Mouse (Mus musculus) embryonic facial prominence, embryonic 10.5 days (tissue): Measurements from ENCODE around the gene Pabpn1. TPM values are rescaled to one million over a fixed set of nuclear protein-coding genes. Genes with fewer than 3 reads are reported as not detected.

Experiments
- DNase-seq: peaks from one replicate; pipeline ENCODE4 v3.0.0-alpha.2; 2017; ENCODE audit warnings: low spot score
- H3K27ac ChIP-seq: fragments of 300-500 bp; sonication (generic); replicated peaks from 2 replicates; pipeline ENCODE4 v1.5.1; 2016; ENCODE audit warnings: mild to moderate bottlenecking
- H3K27me3 ChIP-seq: fragments of 300-500 bp; sonication (generic); replicated peaks from 2 replicates; pipeline ENCODE4 v1.6.1; 2016; ENCODE audit warnings: low read depth, mild to moderate bottlenecking; ENCODE audit not compliant: poor library complexity, severe bottlenecking
- H3K36me3 ChIP-seq: fragments of 300-500 bp; sonication (generic); replicated peaks from 2 replicates; pipeline ENCODE4 v1.6.1; 2016; ENCODE audit warnings: mild to moderate bottlenecking, moderate library complexity
- H3K4me1 ChIP-seq: fragments of 300-500 bp; sonication (generic); 2 replicates; pipeline ENCODE4 v1.6.1; 2016
- H3K4me3 ChIP-seq: fragments of 300-500 bp; sonication (generic); 2 replicates; pipeline ENCODE4 v1.5.1; 2016; ENCODE audit warnings: mild to moderate bottlenecking, moderate library complexity
- H3K9me3 ChIP-seq: fragments of 300-500 bp; sonication (generic); 2 replicates; pipeline ENCODE4 v1.6.1; 2016; ENCODE audit warnings: mild to moderate bottlenecking
- WGBS: fragments of 180-500 bp; shearing (Covaris S2); methylation state at CpG from one replicate; pipeline ENCODE4 v1.1.7; 2016; 5-methylcytosine and 5-hydroxymethylcytosine counted together
- polyA plus RNA-seq: library from polyadenylated mRNA; unstranded; fragments of >200 nt; fragmentation: Nextera tagmentation; extraction: Ambion mirVana; gene quantifications from 2 replicates; pipeline ENCODE4 v1.2.1, GENCODE M21; 2016

The Pabpn1 gene
- 173 TPM in 2 replicates for polyA plus RNA-seq

- H3K4me3 ChIP-seq, result peak within 1 kb of the TSS; percentile 97
- peaks cover 25% of the 10 kb centered on the region for H3K4me1 ChIP-seq
- no peaks in the 10 kb centered on the region for H3K27me3 ChIP-seq
- H3K36me3 ChIP-seq, result peaks cover 22% of the 10 kb centered on the region
- peak within 1 kb of the TSS; percentile 100 for H3K27ac ChIP-seq
- WGBS, result 89% methylated on average over 3 of the region's 3 CpGs
- no peak for DNase-seq
- no peaks in the 10 kb centered on the region for H3K9me3 ChIP-seq
Measured at GRCm38 (mm10) chr14:54892200-54892599, at the start of gene Pabpn1. TSS of gene Pabpn1 (plus strand) at chr14:54892500.

- Histone ChIP-seq H3K27ac (no peak overlapping the region), H3K36me3 (no peaks in the 10 kb centered on the region), H3K27me3 (no peaks in the 10 kb centered on the region), H3K4me1 (no peaks in the 10 kb centered on the region), H3K9me3 (no peaks in the 10 kb centered on the region), H3K4me3 (no peak overlapping the region)
- 7% methylated on average over 4 of the region's 4 CpGs for WGBS
- peak; percentile 9 for DNase-seq
Measured at GRCm38 (mm10) chr14:54843461-54843860, 48.8 kb upstream of the Pabpn1 start.

- Histone ChIP-seq H3K27me3 (no peaks in the 10 kb centered on the region), H3K4me1 (no peaks in the 10 kb centered on the region), H3K9me3 (no peaks in the 10 kb centered on the region), H3K36me3 (peaks cover 45% of the 10 kb centered on the region), H3K27ac (no peak overlapping the region), H3K4me3 (no peak overlapping the region)
- DNase-seq, result no peak
- WGBS, result 94% methylated on average over 3 of the region's 3 CpGs
Measured at GRCm38 (mm10) chr14:54855726-54856125, 36.6 kb upstream of the Pabpn1 start.

- Histone ChIP-seq H3K4me1 (no peaks in the 10 kb centered on the region), H3K27ac (no peak overlapping the region), H3K27me3 (no peaks in the 10 kb centered on the region), H3K36me3 (peaks cover 45% of the 10 kb centered on the region), H3K4me3 (no peak overlapping the region), H3K9me3 (no peaks in the 10 kb centered on the region)
- no peak for DNase-seq
- 89% methylated on average over 7 of the region's 7 CpGs for WGBS
Measured at GRCm38 (mm10) chr14:54856703-54857102, 35.6 kb upstream of the Pabpn1 start.

- peaks cover 8% of the 10 kb centered on the region for H3K4me1 ChIP-seq
- no peak for DNase-seq
- H3K27ac ChIP-seq, result no peak overlapping the region
- 92% methylated on average over 9 of the region's 9 CpGs for WGBS
- H3K4me3 ChIP-seq, result no peak overlapping the region
- no peaks in the 10 kb centered on the region for H3K27me3 ChIP-seq
- H3K36me3 ChIP-seq, result peaks cover 45% of the 10 kb centered on the region
- no peaks in the 10 kb centered on the region for H3K9me3 ChIP-seq
Measured at GRCm38 (mm10) chr14:54857891-54858290, 34.4 kb upstream of the Pabpn1 start.

GRCm38 (mm10) chr14:54860511-54860910 lies 31.8 kb upstream of the Pabpn1 start:
- WGBS, result 56% methylated on average over 2 of the region's 2 CpGs
- Histone ChIP-seq H3K36me3 (peaks cover 26% of the 10 kb centered on the region), H3K27me3 (no peaks in the 10 kb centered on the region), H3K4me1 (peaks cover 14% of the 10 kb centered on the region), H3K4me3 (no peak overlapping the region), H3K9me3 (no peaks in the 10 kb centered on the region), H3K27ac (no peak overlapping the region)
- DNase-seq, result peak; percentile 62

- Histone ChIP-seq H3K9me3 (no peaks in the 10 kb centered on the region), H3K4me3 (peak overlapping the region; percentile 95), H3K27me3 (no peaks in the 10 kb centered on the region), H3K27ac (peak overlapping the region; percentile 94), H3K36me3 (no peaks in the 10 kb centered on the region), H3K4me1 (peaks cover 14% of the 10 kb centered on the region)
- under 1% methylated on average over 56 of the region's 56 CpGs for WGBS
- peak; percentile 97 for DNase-seq
Measured at GRCm38 (mm10) chr14:54863501-54864312, 28.6 kb upstream of the Pabpn1 start.

GRCm38 (mm10) chr14:54864313-54865036 lies 27.8 kb upstream of the Pabpn1 start:
- H3K27ac ChIP-seq, result peak overlapping the region; percentile 94
- H3K4me3 ChIP-seq, result peak overlapping the region; percentile 95
- peaks cover 14% of the 10 kb centered on the region for H3K4me1 ChIP-seq
- H3K36me3 ChIP-seq, result no peaks in the 10 kb centered on the region
- WGBS, result 17% methylated on average over 21 of the region's 21 CpGs
- no peak for DNase-seq
- H3K27me3 ChIP-seq, result no peaks in the 10 kb centered on the region
- no peaks in the 10 kb centered on the region for H3K9me3 ChIP-seq

- Histone ChIP-seq H3K9me3 (no peaks in the 10 kb centered on the region), H3K27ac (no peak overlapping the region), H3K36me3 (no peaks in the 10 kb centered on the region), H3K27me3 (no peaks in the 10 kb centered on the region), H3K4me3 (no peak overlapping the region), H3K4me1 (peaks cover 14% of the 10 kb centered on the region)
- 84% methylated on average over 5 of the region's 5 CpGs for WGBS
- DNase-seq, result no peak
Measured at GRCm38 (mm10) chr14:54865626-54866025, 26.7 kb upstream of the Pabpn1 start.

GRCm38 (mm10) chr14:54866268-54866667 lies 26.0 kb upstream of the Pabpn1 start:
- H3K27ac ChIP-seq, result no peak overlapping the region
- no peaks in the 10 kb centered on the region for H3K9me3 ChIP-seq
- 61% methylated on average over 3 of the region's 3 CpGs for WGBS
- no peak overlapping the region for H3K4me3 ChIP-seq
- H3K4me1 ChIP-seq, result peaks cover 14% of the 10 kb centered on the region
- DNase-seq, result no peak
- H3K27me3 ChIP-seq, result no peaks in the 10 kb centered on the region
- H3K36me3 ChIP-seq, result no peaks in the 10 kb centered on the region

- no peak overlapping the region for H3K27ac ChIP-seq
- H3K4me3 ChIP-seq, result no peak overlapping the region
- DNase-seq, result peak; percentile 39
- no peaks in the 10 kb centered on the region for H3K9me3 ChIP-seq
- 54% methylated on average over 5 of the region's 5 CpGs for WGBS
- H3K27me3 ChIP-seq, result no peaks in the 10 kb centered on the region
- H3K4me1 ChIP-seq, result peaks cover 14% of the 10 kb centered on the region
- H3K36me3 ChIP-seq, result no peaks in the 10 kb centered on the region
Measured at GRCm38 (mm10) chr14:54866936-54867335, 25.4 kb upstream of the Pabpn1 start.

- H3K27ac ChIP-seq, result no peak overlapping the region
- no peaks in the 10 kb centered on the region for H3K27me3 ChIP-seq
- H3K4me1 ChIP-seq, result peaks cover 5% of the 10 kb centered on the region
- DNase-seq, result no peak
- H3K9me3 ChIP-seq, result no peaks in the 10 kb centered on the region
- 87% methylated on average over 4 of the region's 4 CpGs for whole genome bisulfite sequencing
- no peak overlapping the region for H3K4me3 ChIP-seq
- no peaks in the 10 kb centered on the region for H3K36me3 ChIP-seq
Measured at GRCm38 (mm10) chr14:54868026-54868425, 24.3 kb upstream of the Pabpn1 start.

- DNase-seq, result no peak
- Histone ChIP-seq H3K27me3 (peaks cover 19% of the 10 kb centered on the region; the same call in 1 of the 2 replicates), H3K4me1 (peaks cover 4% of the 10 kb centered on the region), H3K36me3 (no peaks in the 10 kb centered on the region), H3K27ac (no peak within 1 kb of the TSS), H3K9me3 (no peaks in the 10 kb centered on the region), H3K4me3 (no peak within 1 kb of the TSS)
- WGBS, result 89% methylated on average over 5 of the region's 5 CpGs
Measured at GRCm38 (mm10) chr14:54870861-54871260, 21.4 kb upstream of the Pabpn1 start, which contains the start of gene Homez. TSS of gene Homez (minus strand) at chr14:54870961.
